In genomic region chr8:43895171-43895570, GRCm38 (mm10) we compare ENCODE assay signal across 24 mouse cellular contexts.
A peak's percentile ranks its signal among the peaks of the same experiment; 100 is the strongest.
DNase-seq lines count a peak whose midpoint lies in the region; ATAC-seq and TF ChIP-seq lines count a peak whose summit lies in the region.
"Had no signal": no experiment of that assay in that cellular context is flagged by ENCODE, and none has a peak within 500 bp of the region (broad histone marks: within the 10 kb centered on the region; RNA-seq: fewer than 3 reads in every experiment).

No protein-coding gene starts in this region.

- H3K4me3 ChIP-seq in forebrain, embryonic 14.5 days (ENCODE audit: low read depth, low read length): no peak overlapping the region
- no peak overlapping the region for H3K4me3 ChIP-seq in forebrain, postnatal 0 days (ENCODE audit: low read depth, low read length)
- no peak overlapping the region for H3K4me3 ChIP-seq in hindbrain, embryonic 14.5 days (replicated peaks; ENCODE audit: low read length)
- H3K4me3 ChIP-seq in hindbrain, embryonic 10.5 days: no peak overlapping the region
- no peak overlapping the region for H3K4me3 ChIP-seq in midbrain, embryonic 13.5 days (replicated peaks)
- no peak overlapping the region for H3K4me3 ChIP-seq in midbrain, postnatal 0 days (ENCODE audit: low read depth, low read length)
- H3K4me3 ChIP-seq: embryonic facial prominence, embryonic 13.5 days; forebrain, embryonic 12.5 days; heart, adult 2 months; heart, embryonic 10.5 days; heart, embryonic 13.5 days had no signal

- peak; percentile 58 for DNase-seq in forebrain, embryonic 14.5 days (ENCODE audit: low spot score)
- DNase-seq in forebrain, postnatal 0 days: no peak
- DNase-seq in hindbrain, embryonic 14.5 days (ENCODE audit: low spot score): peak; percentile 25
- DNase-seq in hindbrain, embryonic 10.5 days (ENCODE audit: low spot score): no peak
- no peak for DNase-seq in midbrain, postnatal 0 days (ENCODE audit: low spot score)
- peak; percentile 74 for DNase-seq in brain, embryonic 14.5 days (ENCODE audit: low read depth)
- DNase-seq in heart, postnatal 14 days: no peak
- DNase-seq: adrenal gland, postnatal 10 days; adrenal gland, postnatal 36 days; cerebellum, adult 11 months; cerebellum, adult 2 months; cerebellum, adult 9-11 months; cerebellum, postnatal 25 days; gastrocnemius, postnatal 10 days; gastrocnemius, postnatal 36 days; heart, adult 2 months; kidney, adult 2 months had no signal

- TF ChIP-seq CTCF in forebrain, postnatal 0 days (IDR thresholded peaks at IDR 0.05; ENCODE audit: low read depth): no peak
- no peak for TF ChIP-seq CTCF in midbrain, postnatal 0 days (IDR thresholded peaks at IDR 0.05)
- no peak for TF ChIP-seq CTCF in brain, embryonic 14.5 days (IDR thresholded peaks at IDR 0.05; ENCODE audit: borderline replicate concordance, extremely low read depth, insufficient read depth, insufficient read length)

- no peak for TF ChIP-seq POLR2A in brain, embryonic 14.5 days (IDR thresholded peaks at IDR 0.05; ENCODE audit: borderline replicate concordance, extremely low read depth, insufficient read depth, insufficient read length, poor library complexity, severe bottlenecking)

- no peaks in the 10 kb centered on the region for H3K4me1 ChIP-seq in forebrain, embryonic 14.5 days (ENCODE audit: control insufficient read depth, insufficient read depth, low read length)
- H3K4me1 ChIP-seq in forebrain, postnatal 0 days (ENCODE audit: insufficient read depth): no peaks in the 10 kb centered on the region
- H3K4me1 ChIP-seq in hindbrain, embryonic 14.5 days (replicated peaks; ENCODE audit: control insufficient read depth, insufficient read depth, low read length): no peaks in the 10 kb centered on the region
- H3K4me1 ChIP-seq in hindbrain, embryonic 10.5 days (replicated peaks): no peaks in the 10 kb centered on the region
- no peaks in the 10 kb centered on the region for H3K4me1 ChIP-seq in midbrain, embryonic 13.5 days (replicated peaks)
- H3K4me1 ChIP-seq in midbrain, postnatal 0 days (ENCODE audit: insufficient read depth, low read length): no peaks in the 10 kb centered on the region
- H3K4me1 ChIP-seq: embryonic facial prominence, embryonic 13.5 days; forebrain, embryonic 12.5 days; heart, embryonic 10.5 days; heart, embryonic 13.5 days had no signal

- no peak overlapping the region for H3K9ac ChIP-seq in forebrain, embryonic 14.5 days (ENCODE audit: low read length)
- H3K9ac ChIP-seq in forebrain, postnatal 0 days: no peak overlapping the region
- no peak overlapping the region for H3K9ac ChIP-seq in hindbrain, embryonic 14.5 days
- H3K9ac ChIP-seq in midbrain, embryonic 13.5 days (replicated peaks): no peak overlapping the region
- H3K9ac ChIP-seq in midbrain, postnatal 0 days (replicated peaks; ENCODE audit: low read length, poor library complexity, severe bottlenecking): no peak overlapping the region
- H3K9ac ChIP-seq: embryonic facial prominence, embryonic 13.5 days; forebrain, embryonic 12.5 days; heart, embryonic 13.5 days had no signal

- intact Hi-C loops in heart, postnatal 14 days (cut with DNase I): no loop called here

- no peaks in the 10 kb centered on the region for H3K27me3 ChIP-seq in forebrain, embryonic 14.5 days (replicated peaks; ENCODE audit: control insufficient read depth, insufficient read depth, low read length)
- H3K27me3 ChIP-seq in forebrain, postnatal 0 days (ENCODE audit: insufficient read depth, low read length): no peaks in the 10 kb centered on the region
- H3K27me3 ChIP-seq in hindbrain, embryonic 14.5 days (ENCODE audit: control insufficient read depth, insufficient read depth, low read length): no peaks in the 10 kb centered on the region
- H3K27me3 ChIP-seq in hindbrain, embryonic 10.5 days (ENCODE audit: insufficient read depth, poor library complexity, severe bottlenecking): no peaks in the 10 kb centered on the region
- H3K27me3 ChIP-seq in midbrain, embryonic 13.5 days: no peaks in the 10 kb centered on the region
- no peaks in the 10 kb centered on the region for H3K27me3 ChIP-seq in midbrain, postnatal 0 days (ENCODE audit: insufficient read depth, low read length)
- H3K27me3 ChIP-seq: embryonic facial prominence, embryonic 13.5 days; forebrain, embryonic 12.5 days; heart, embryonic 13.5 days had no signal

- no peaks in the 10 kb centered on the region for H3K36me3 ChIP-seq in forebrain, embryonic 14.5 days (ENCODE audit: control insufficient read depth, insufficient read depth, low read length)
- H3K36me3 ChIP-seq in forebrain, postnatal 0 days (ENCODE audit: insufficient read depth): no peaks in the 10 kb centered on the region
- H3K36me3 ChIP-seq in hindbrain, embryonic 14.5 days (replicated peaks; ENCODE audit: control insufficient read depth, insufficient read depth): no peaks in the 10 kb centered on the region
- no peaks in the 10 kb centered on the region for H3K36me3 ChIP-seq in hindbrain, embryonic 10.5 days
- H3K36me3 ChIP-seq in midbrain, embryonic 13.5 days: no peaks in the 10 kb centered on the region
- H3K36me3 ChIP-seq in midbrain, postnatal 0 days (ENCODE audit: insufficient read depth, low read length): no peaks in the 10 kb centered on the region
- H3K36me3 ChIP-seq: embryonic facial prominence, embryonic 13.5 days; forebrain, embryonic 12.5 days; heart, embryonic 10.5 days; heart, embryonic 13.5 days had no signal

- no peak for ATAC-seq in forebrain, embryonic 14.5 days
- ATAC-seq in forebrain, postnatal 0 days: no peak
- peak; percentile 43; the same call in 1 of the 2 replicates for ATAC-seq in hindbrain, embryonic 14.5 days (ENCODE audit: low FRiP score)
- 0 out of 2 replicates have a peak, but pooled peaks have one; percentile 37 for ATAC-seq in midbrain, embryonic 13.5 days
- no peak for ATAC-seq in midbrain, postnatal 0 days (ENCODE audit: low FRiP score)
- ATAC-seq: CD4-positive, CD25-positive, alpha-beta regulatory T cell, adult 4 months; intestine, postnatal 0 days had no signal

- no peak overlapping the region for H3K4me2 ChIP-seq in forebrain, embryonic 14.5 days (ENCODE audit: low read length)
- no peak overlapping the region for H3K4me2 ChIP-seq in forebrain, postnatal 0 days (ENCODE audit: low read depth)
- no peak overlapping the region for H3K4me2 ChIP-seq in hindbrain, embryonic 14.5 days (replicated peaks)
- no peak overlapping the region for H3K4me2 ChIP-seq in midbrain, embryonic 13.5 days (replicated peaks)
- H3K4me2 ChIP-seq in midbrain, postnatal 0 days (ENCODE audit: low read depth, low read length, poor library complexity, severe bottlenecking): no peak overlapping the region
- H3K4me2 ChIP-seq: embryonic facial prominence, embryonic 13.5 days; forebrain, embryonic 12.5 days; heart, embryonic 13.5 days had no signal

- H3K9me3 ChIP-seq in forebrain, embryonic 14.5 days (replicated peaks; ENCODE audit: control insufficient read depth, low read length): no peaks in the 10 kb centered on the region
- no peaks in the 10 kb centered on the region for H3K9me3 ChIP-seq in forebrain, postnatal 0 days (ENCODE audit: low read length)
- H3K9me3 ChIP-seq in hindbrain, embryonic 14.5 days (ENCODE audit: control insufficient read depth, low read length): no peaks in the 10 kb centered on the region
- H3K9me3 ChIP-seq in hindbrain, embryonic 10.5 days: no peaks in the 10 kb centered on the region
- no peaks in the 10 kb centered on the region for H3K9me3 ChIP-seq in midbrain, embryonic 13.5 days
- no peaks in the 10 kb centered on the region for H3K9me3 ChIP-seq in midbrain, postnatal 0 days (ENCODE audit: low read length)
- H3K9me3 ChIP-seq: embryonic facial prominence, embryonic 13.5 days; forebrain, embryonic 12.5 days; heart, embryonic 10.5 days; heart, embryonic 13.5 days had no signal

- no peak overlapping the region for H3K27ac ChIP-seq in forebrain, embryonic 14.5 days (ENCODE audit: low read depth, low read length)
- no peak overlapping the region for H3K27ac ChIP-seq in forebrain, postnatal 0 days (ENCODE audit: low read depth, low read length)
- no peak overlapping the region for H3K27ac ChIP-seq in hindbrain, embryonic 14.5 days
- H3K27ac ChIP-seq in hindbrain, embryonic 10.5 days: no peak overlapping the region
- no peak overlapping the region for H3K27ac ChIP-seq in midbrain, embryonic 13.5 days
- H3K27ac ChIP-seq in midbrain, postnatal 0 days (ENCODE audit: low read depth, low read length): no peak overlapping the region
- H3K27ac ChIP-seq: embryonic facial prominence, embryonic 13.5 days; forebrain, embryonic 12.5 days; heart, adult 2 months; heart, embryonic 10.5 days; heart, embryonic 13.5 days had no signal

Comparison
In these comparisons a context has a peak if more than half of its experiments do, and no peak if none do; other contexts are left out.
1. ATAC-seq: peak in hindbrain, embryonic 14.5 days (single experiment) and midbrain, embryonic 13.5 days (single experiment); none in forebrain, embryonic 14.5 days (single experiment), forebrain, postnatal 0 days (single experiment) and midbrain, postnatal 0 days (single experiment).
2. DNase-seq: peak in forebrain, embryonic 14.5 days (single experiment), hindbrain, embryonic 14.5 days (single experiment) and brain, embryonic 14.5 days (single experiment); none in forebrain, postnatal 0 days (single experiment), hindbrain, embryonic 10.5 days (single experiment), midbrain, postnatal 0 days (single experiment) and heart, postnatal 14 days (0 of 2).